Mouse (Mus musculus) layer of hippocampus, postnatal 36 days (tissue): ENCODE data around the gene 1700001C19Rik. TPM values are rescaled to one million over a fixed set of nuclear protein-coding genes. Genes with fewer than 3 reads are reported as not detected.
A peak's percentile ranks its signal among the peaks of the same experiment; 100 is the strongest.

ENCODE experiments used
- DNase-seq, 2 experiments: peaks; one replicate each; pipeline ENCODE4 v3.0.0; 2022
- total RNA-seq, 2 experiments: library from RNA; stranded (reverse); gene quantifications; 2 replicates each; pipeline ENCODE4 v1.2.3; 2021

The 1700001C19Rik gene
- total RNA-seq, 2 experiments from 2014 or later = not detected

- peak in 1 of 2 experiments; percentile 51 for DNase-seq
These were observed 65.7 kb downstream of the 1700001C19Rik start for GRCm38 (mm10) chr17:47371451-47371850.

GRCm38 (mm10) chr17:47369087-47369443 is 68.1 kb downstream of the 1700001C19Rik start:
- DNase-seq = no peak

- peak; percentile 81 to 83 for DNase-seq
These were observed 68.6 kb downstream of the 1700001C19Rik start, which contains the start of gene Mrps10 for GRCm38 (mm10) chr17:47368401-47369086. Mrps10 (plus strand) TSS chr17:47368887.

Other genes starting within 250 kb of the 1700001C19Rik start
- gene Mrps10, start 68.5 kb downstream of the 1700001C19Rik start, total RNA-seq = 10 to 100 TPM; 23.9 to 29.3 TPM
- gene Guca1b, start 52.0 kb downstream of the 1700001C19Rik start, total RNA-seq = 1 to 10 TPM; 1.8 to 1.9 TPM
- not detected for gene Guca1a, start 36.8 kb downstream of the 1700001C19Rik start, total RNA-seq
- gene AI661453, start 761 bp downstream of the 1700001C19Rik start, total RNA-seq = under 1 TPM; 0.10 to 0.33 TPM
- gene Taf8, start 64.9 kb upstream of the 1700001C19Rik start, total RNA-seq = 10 to 100 TPM; 20.9 to 22.3 TPM
- gene Ccnd3, start 67.7 kb upstream of the 1700001C19Rik start, total RNA-seq = 10 to 100 TPM; 35.2 to 44.3 TPM
- 10 to 100 TPM; 17.2 to 18.3 TPM for gene Bysl, start 174.1 kb upstream of the 1700001C19Rik start, total RNA-seq
- gene Med20, start 174.2 kb upstream of the 1700001C19Rik start, total RNA-seq = 10 to 100 TPM; 34.1 to 40.4 TPM
- 1 to 10 TPM; 5.3 to 5.4 TPM for gene Gm20517, start 174.2 kb upstream of the 1700001C19Rik start, total RNA-seq
- 10 to 100 TPM; 10.5 to 11.5 TPM for gene Usp49, start 193.3 kb upstream of the 1700001C19Rik start, total RNA-seq